Mouse (Mus musculus) myocyte (in vitro differentiated cells): ENCODE measurements around the gene Csmd2. TPM values are rescaled to one million over a fixed set of nuclear protein-coding genes. Genes with fewer than 3 reads are reported as not detected.

ENCODE experiments used
- H3K27me3 ChIP-seq: one replicate; pipeline ENCODE4 v1.6.1; 2011; ENCODE audit not compliant: control insufficient read depth, insufficient read depth, insufficient read length
- H3K36me3 ChIP-seq: one replicate; pipeline ENCODE4 v1.6.1; 2011; ENCODE audit not compliant: control insufficient read depth, insufficient read depth
- H3K4me2 ChIP-seq: one replicate; pipeline ENCODE4 v1.6.1; 2011; ENCODE audit warnings: low read depth, control low read depth
- H3K4me3 ChIP-seq: one replicate; pipeline ENCODE4 v1.5.1; 2011; ENCODE audit warnings: mild to moderate bottlenecking, control low read depth, moderate library complexity
- H3K79me2 ChIP-seq: one replicate; pipeline ENCODE4 v1.6.1; 2011; ENCODE audit not compliant: control insufficient read depth, insufficient read depth
- H3ac ChIP-seq: one replicate; pipeline ENCODE4 v1.6.1; 2011; ENCODE audit not compliant: control insufficient read depth, insufficient read length
- CEBPB ChIP-seq: IDR thresholded peaks from 2 replicates; pipeline ENCODE4 v1.6.1; 2011; ENCODE audit warnings: mild to moderate bottlenecking, moderate library complexity; ENCODE audit not compliant: poor library complexity, insufficient read depth, severe bottlenecking
- E2F4 ChIP-seq: IDR thresholded peaks from one replicate; pipeline ENCODE4 v1.6.1; 2011; ENCODE audit warnings: mild to moderate bottlenecking, control low read depth, moderate library complexity; ENCODE audit not compliant: insufficient read depth
- MAX ChIP-seq: IDR thresholded peaks from one replicate; pipeline ENCODE4 v1.6.1; 2011; ENCODE audit warnings: low read depth, mild to moderate bottlenecking, control low read depth
- MYOD1 ChIP-seq, 3 experiments: IDR thresholded peaks; one replicate each; pipeline ENCODE4 v1.6.1; 2011; ENCODE audit warnings: control low read depth in 2 of 3, low read depth in 2 of 3, mild to moderate bottlenecking in 2 of 3, moderate library complexity in 1 of 3; ENCODE audit not compliant: insufficient read length in 2 of 3, control insufficient read depth in 1 of 3
- MYOG ChIP-seq, 3 experiments: IDR thresholded peaks; one replicate each; pipeline ENCODE4 v1.6.1; 2011; ENCODE audit warnings: control low read depth in 2 of 3, low read depth in 2 of 3, mild to moderate bottlenecking in 2 of 3; ENCODE audit not compliant: insufficient read length in 2 of 3, control insufficient read depth in 1 of 3, insufficient read depth in 1 of 3
- POLR2A ChIP-seq: IDR thresholded peaks from one replicate; pipeline ENCODE4 v1.6.1; 2011; ENCODE audit warnings: low read depth, mild to moderate bottlenecking, control low read depth, moderate library complexity; ENCODE audit not compliant: insufficient read length
- POLR2AphosphoS2 ChIP-seq: IDR thresholded peaks from one replicate; pipeline ENCODE4 v1.6.1; 2011; ENCODE audit warnings: low read depth, control low read depth; ENCODE audit not compliant: insufficient read length
- REST ChIP-seq: IDR thresholded peaks from one replicate; pipeline ENCODE4 v1.6.1; 2011; ENCODE audit warnings: mild to moderate bottlenecking, control low read depth, moderate library complexity; ENCODE audit not compliant: insufficient read depth, insufficient read length
- SRF ChIP-seq: IDR thresholded peaks from one replicate; pipeline ENCODE4 v1.6.1; 2011; ENCODE audit warnings: low read depth; ENCODE audit not compliant: control insufficient read depth, insufficient read length
- TCF12 ChIP-seq: IDR thresholded peaks from one replicate; pipeline ENCODE4 v1.6.1; 2011; ENCODE audit warnings: mild to moderate bottlenecking, control low read depth; ENCODE audit not compliant: poor library complexity, insufficient read depth, severe bottlenecking
- TCF3 ChIP-seq: IDR thresholded peaks from one replicate; pipeline ENCODE4 v1.6.1; 2011; ENCODE audit warnings: low read depth, control low read depth; ENCODE audit not compliant: insufficient read length
- USF1 ChIP-seq: IDR thresholded peaks from one replicate; pipeline ENCODE4 v1.6.1; 2011; ENCODE audit warnings: low read depth, mild to moderate bottlenecking, control low read depth, moderate library complexity
- polyA plus RNA-seq: library from polyadenylated mRNA; unstranded; fragments of >200 nt; fragmentation: generic; extraction: Trizol; gene quantifications from one replicate; pipeline ENCODE4 v1.2.1, GENCODE M21; 2012; ENCODE audit warnings: missing spikeins

Csmd2 gene
- polyA plus RNA-seq, 1 experiment = not detected

GRCm38 (mm10) chr4:128160656-128161055 lies 173.0 kb downstream of the Csmd2 start:
- Histone ChIP-seq H3K4me3 (no peak overlapping the region), H3K79me2 (no peaks in the 10 kb centered on the region), H3K4me2 (no peak overlapping the region), H3K27me3 (no peaks in the 10 kb centered on the region), H3K36me3 (no peaks in the 10 kb centered on the region), H3ac (no peak overlapping the region)
- TF ChIP-seq POLR2A = no peak
- TF ChIP-seq E2F4 = no peak
- TF ChIP-seq MYOG (IDR thresholded peaks at IDR 0.05; ENCODE audit: control insufficient read depth in 1 of 3, insufficient read depth in 1 of 3, insufficient read length in 2 of 3, low read depth in 2 of 3) = no peak
- TF ChIP-seq TCF12 = no peak
- TF ChIP-seq MYOD1 (IDR thresholded peaks at IDR 0.05; ENCODE audit: control insufficient read depth in 1 of 3, insufficient read length in 2 of 3, low read depth in 2 of 3) = no peak
- TF ChIP-seq REST = no peak
- no peak for TF ChIP-seq POLR2AphosphoS2
- TF ChIP-seq CEBPB = no peak
- TF ChIP-seq SRF = no peak
- no peak for TF ChIP-seq MAX
- TF ChIP-seq TCF3 = no peak
- no peak for TF ChIP-seq USF1

GRCm38 (mm10) chr4:128170181-128170580 lies 182.5 kb downstream of the Csmd2 start:
- Histone ChIP-seq H3K79me2 (no peaks in the 10 kb centered on the region), H3K27me3 (no peaks in the 10 kb centered on the region), H3K4me2 (no peak overlapping the region), H3K4me3 (no peak overlapping the region), H3ac (no peak overlapping the region), H3K36me3 (no peaks in the 10 kb centered on the region)
- TF ChIP-seq SRF (no peak), MAX (no peak), MYOG (IDR thresholded peaks at IDR 0.05; ENCODE audit: control insufficient read depth in 1 of 3, insufficient read depth in 1 of 3, insufficient read length in 2 of 3, low read depth in 2 of 3) (no peak), E2F4 (no peak), TCF12 (no peak), MYOD1 (IDR thresholded peaks at IDR 0.05; ENCODE audit: control insufficient read depth in 1 of 3, insufficient read length in 2 of 3, low read depth in 2 of 3) (no peak), REST (no peak), POLR2A (no peak), TCF3 (no peak), USF1 (no peak), POLR2AphosphoS2 (no peak)

- Histone ChIP-seq H3K27me3 (no peaks in the 10 kb centered on the region), H3K4me2 (no peak overlapping the region), H3ac (no peak overlapping the region), H3K4me3 (no peak overlapping the region), H3K36me3 (no peaks in the 10 kb centered on the region), H3K79me2 (no peaks in the 10 kb centered on the region)
- TF ChIP-seq MYOD1 (IDR thresholded peaks at IDR 0.05; ENCODE audit: control insufficient read depth in 1 of 3, insufficient read length in 2 of 3, low read depth in 2 of 3) (no peak), TCF3 (no peak), E2F4 (no peak), MAX (no peak), MYOG (IDR thresholded peaks at IDR 0.05; ENCODE audit: control insufficient read depth in 1 of 3, insufficient read depth in 1 of 3, insufficient read length in 2 of 3, low read depth in 2 of 3) (no peak), CEBPB (no peak), REST (no peak), SRF (no peak)
These were observed 183.6 kb downstream of the Csmd2 start for GRCm38 (mm10) chr4:128171233-128171632.

DNA sequence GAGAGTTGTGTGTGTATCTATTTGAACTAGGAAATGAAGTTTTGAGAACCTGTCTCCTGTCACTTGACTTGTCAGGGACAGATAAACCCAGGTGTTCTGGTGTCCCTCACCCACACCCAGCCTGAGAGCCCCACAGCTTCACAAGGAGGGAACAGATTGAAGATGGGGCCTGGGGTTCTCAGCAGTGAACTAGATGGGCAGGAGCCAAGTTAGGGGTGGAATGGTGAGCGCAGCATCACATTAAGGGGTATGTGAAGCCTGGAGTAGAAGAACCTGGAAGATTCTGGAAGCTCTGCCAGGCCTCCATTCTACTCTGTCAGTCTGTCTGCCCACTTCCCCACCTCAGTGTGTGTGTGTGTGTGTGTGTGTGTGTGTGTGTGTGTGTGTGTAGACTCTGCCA lies 184.0 kb downstream of the Csmd2 start:
- Histone ChIP-seq H3ac (no peak overlapping the region), H3K79me2 (no peaks in the 10 kb centered on the region), H3K4me3 (no peak overlapping the region), H3K36me3 (no peaks in the 10 kb centered on the region), H3K4me2 (no peak overlapping the region), H3K27me3 (no peaks in the 10 kb centered on the region)
- TF ChIP-seq TCF12 (no peak), MAX (no peak), CEBPB (no peak), REST (no peak), USF1 (no peak), E2F4 (no peak)

GRCm38 (mm10) chr4:128178974-128179373 lies 191.3 kb downstream of the Csmd2 start:
- H3K4me2 ChIP-seq = no peak overlapping the region
- no peak overlapping the region for H3ac ChIP-seq
- no peaks in the 10 kb centered on the region for H3K79me2 ChIP-seq
- H3K36me3 ChIP-seq = no peaks in the 10 kb centered on the region
- no peaks in the 10 kb centered on the region for H3K27me3 ChIP-seq
- TF ChIP-seq USF1 = no peak
- TF ChIP-seq REST = no peak
- no peak for TF ChIP-seq SRF
- no peak for TF ChIP-seq POLR2AphosphoS2
- TF ChIP-seq E2F4 = no peak
- no peak for TF ChIP-seq MYOG (IDR thresholded peaks at IDR 0.05; ENCODE audit: control insufficient read depth in 1 of 3, insufficient read depth in 1 of 3, insufficient read length in 2 of 3, low read depth in 2 of 3)
- TF ChIP-seq MAX = no peak
- no peak for TF ChIP-seq TCF12
- TF ChIP-seq CEBPB = no peak
- no peak for TF ChIP-seq TCF3
- TF ChIP-seq MYOD1 (IDR thresholded peaks at IDR 0.05; ENCODE audit: control insufficient read depth in 1 of 3, insufficient read length in 2 of 3, low read depth in 2 of 3) = no peak
- no peak for TF ChIP-seq POLR2A
- H3K4me3 ChIP-seq = no peak overlapping the region
